Mouse (Mus musculus) frontal cortex, postnatal 36 days (tissue): Measurements from ENCODE around the gene Tll1.
"Not testable (repeated sequence)": the region's sequence is repeated elsewhere in the genome, so short reads cannot be mapped to it uniquely, and the experiment has no call there.

Experiments
- DNase-seq, 2 experiments: peaks; one replicate each; pipeline ENCODE4 v3.0.0; 2022; ENCODE audit warnings: low spot score in 2 of 2

The Tll1 gene

GRCm38 (mm10) chr8:64059867-64060266 lies 146.2 kb downstream of the Tll1 start:
- DNase-seq: no peak

GRCm38 (mm10) chr8:64057571-64057970 lies 148.5 kb downstream of the Tll1 start:
- DNase-seq: no peak

GRCm38 (mm10) chr8:64048556-64048955 lies 157.5 kb downstream of the Tll1 start:
- DNase-seq: no peak

- DNase-seq: no peak
Observed at GRCm38 (mm10) chr8:64047963-64048505, 158.0 kb downstream of the Tll1 start.

GRCm38 (mm10) chr8:64041303-64041884 lies 164.7 kb downstream of the Tll1 start:
- no peak for DNase-seq

GRCm38 (mm10) chr8:64030672-64031385 lies 175.2 kb downstream of the Tll1 start:
- no peak for DNase-seq

- no peak for DNase-seq
Observed at GRCm38 (mm10) chr8:64030081-64030480, 176.0 kb downstream of the Tll1 start.

GRCm38 (mm10) chr8:64029525-64029924 lies 176.5 kb downstream of the Tll1 start:
- no peak for DNase-seq

GRCm38 (mm10) chr8:64024359-64024758 lies 181.7 kb downstream of the Tll1 start:
- no peak for DNase-seq

- DNase-seq: no peak
Observed at GRCm38 (mm10) chr8:64023579-64023978, 182.5 kb downstream of the Tll1 start.

- DNase-seq: no peak
Observed at GRCm38 (mm10) chr8:64023027-64023426, 183.0 kb downstream of the Tll1 start.

GRCm38 (mm10) chr8:63970612-63971391 lies 235.3 kb downstream of the Tll1 start:
- not testable (repeated sequence) for DNase-seq
